ENCODE assay signal across 8 mouse cellular contexts in genomic region chr11:19026581-19027561, GRCm38 (mm10). TPM values are rescaled to one million over a fixed set of nuclear protein-coding genes. Genes with fewer than 3 reads are reported as not detected.
A peak's percentile ranks its signal among the peaks of the same experiment; 100 is the strongest.
DNase-seq lines count a peak whose midpoint lies in the region; ATAC-seq lines count a peak whose summit lies in the region.

No protein-coding gene starts in this region.

- H3K36me3 ChIP-seq in forebrain, embryonic 16.5 days (ENCODE audit: control insufficient read depth, insufficient read depth): no peaks in the 10 kb centered on the region
- no peaks in the 10 kb centered on the region for H3K36me3 ChIP-seq in hindbrain, embryonic 14.5 days (replicated peaks; ENCODE audit: control insufficient read depth, insufficient read depth)
- H3K36me3 ChIP-seq in liver, embryonic 15.5 days (replicated peaks): no peaks in the 10 kb centered on the region
- no peaks in the 10 kb centered on the region for H3K36me3 ChIP-seq in neural tube, embryonic 13.5 days

- no peaks in the 10 kb centered on the region for H3K9me3 ChIP-seq in forebrain, embryonic 16.5 days (ENCODE audit: control insufficient read depth, low read length)
- no peaks in the 10 kb centered on the region for H3K9me3 ChIP-seq in hindbrain, embryonic 14.5 days (ENCODE audit: control insufficient read depth, low read length)
- no peaks in the 10 kb centered on the region for H3K9me3 ChIP-seq in liver, embryonic 15.5 days (replicated peaks)
- no peaks in the 10 kb centered on the region for H3K9me3 ChIP-seq in neural tube, embryonic 13.5 days

- DNase-seq in kidney, adult 18-20 months: peak; percentile 58
- DNase-seq in kidney, adult 9 months: no peak
- DNase-seq in cerebellum, adult 11-12 months: peak; percentile 66
- DNase-seq in hindbrain, embryonic 14.5 days (ENCODE audit: low spot score): peak; percentile 67
- DNase-seq in natural killer cell, adult 2 months (ENCODE audit: low spot score in 2 of 2): no peak

- peak overlapping the region; percentile 57 for H3K9ac ChIP-seq in forebrain, embryonic 16.5 days (replicated peaks; ENCODE audit: low read depth, low read length)
- peak overlapping the region; percentile 77 for H3K9ac ChIP-seq in hindbrain, embryonic 14.5 days
- H3K9ac ChIP-seq in liver, embryonic 15.5 days: peak overlapping the region; percentile 30; the same call in 1 of the 2 replicates
- peak overlapping the region; percentile 83 for H3K9ac ChIP-seq in neural tube, embryonic 13.5 days

- H3K4me1 ChIP-seq in forebrain, embryonic 16.5 days (replicated peaks; ENCODE audit: control insufficient read depth, insufficient read depth, low read length): peaks cover 13% of the 10 kb centered on the region
- peaks cover 10% of the 10 kb centered on the region for H3K4me1 ChIP-seq in hindbrain, embryonic 14.5 days (replicated peaks; ENCODE audit: control insufficient read depth, insufficient read depth, low read length)
- 0 out of 2 replicates have a peak, but pooled peaks cover 11% of the 10 kb centered on the region for H3K4me1 ChIP-seq in liver, embryonic 15.5 days (replicated peaks)
- H3K4me1 ChIP-seq in neural tube, embryonic 13.5 days (replicated peaks): peaks cover 37% of the 10 kb centered on the region

- peak; percentile 86 for ATAC-seq in forebrain, embryonic 16.5 days
- ATAC-seq in hindbrain, embryonic 14.5 days (ENCODE audit: low FRiP score): peak; percentile 84
- ATAC-seq in liver, embryonic 15.5 days (ENCODE audit: insufficient read depth): peak; percentile 37; the same call in 1 of the 2 replicates
- peak; percentile 91 for ATAC-seq in neural tube, embryonic 13.5 days (ENCODE audit: low read depth)

- H3K27me3 ChIP-seq in forebrain, embryonic 16.5 days (replicated peaks; ENCODE audit: control insufficient read depth, insufficient read depth, low read length): peaks cover 30% of the 10 kb centered on the region
- H3K27me3 ChIP-seq in hindbrain, embryonic 14.5 days (ENCODE audit: control insufficient read depth, insufficient read depth, low read length): no peaks in the 10 kb centered on the region
- H3K27me3 ChIP-seq in liver, embryonic 15.5 days: peaks cover 41% of the 10 kb centered on the region
- no peaks in the 10 kb centered on the region; the same call in 1 of the 2 replicates for H3K27me3 ChIP-seq in neural tube, embryonic 13.5 days

- WGBS in forebrain, embryonic 16.5 days: under 1% methylated on average over 58 of the region's 58 CpGs
- WGBS in hindbrain, embryonic 14.5 days: under 1% methylated on average over 58 of the region's 58 CpGs
- under 1% methylated on average over 58 of the region's 58 CpGs for WGBS in liver, embryonic 15.5 days (ENCODE audit: insufficient replicate concordance)
- WGBS in neural tube, embryonic 13.5 days: under 1% methylated on average over 58 of the region's 58 CpGs

- peak overlapping the region; percentile 99 for H3K4me2 ChIP-seq in forebrain, embryonic 16.5 days (ENCODE audit: low read length)
- peak overlapping the region; percentile 87 for H3K4me2 ChIP-seq in hindbrain, embryonic 14.5 days (replicated peaks)
- peak overlapping the region; percentile 72 for H3K4me2 ChIP-seq in liver, embryonic 15.5 days
- H3K4me2 ChIP-seq in neural tube, embryonic 13.5 days: peak overlapping the region; percentile 93

- H3K4me3 ChIP-seq in forebrain, embryonic 16.5 days (replicated peaks; ENCODE audit: low read length): peak overlapping the region; percentile 57
- H3K4me3 ChIP-seq in hindbrain, embryonic 14.5 days (replicated peaks; ENCODE audit: low read length): peak overlapping the region; percentile 44
- peak overlapping the region; percentile 46 for H3K4me3 ChIP-seq in liver, embryonic 15.5 days (replicated peaks)
- H3K4me3 ChIP-seq in neural tube, embryonic 13.5 days: peak overlapping the region; percentile 53

- H3K27ac ChIP-seq in forebrain, embryonic 16.5 days (ENCODE audit: low read length): no peak overlapping the region
- peak overlapping the region; percentile 66 for H3K27ac ChIP-seq in hindbrain, embryonic 14.5 days
- no peak overlapping the region for H3K27ac ChIP-seq in liver, embryonic 15.5 days (replicated peaks)
- peak overlapping the region; percentile 86 for H3K27ac ChIP-seq in neural tube, embryonic 13.5 days (replicated peaks)

RNA-seq across cellular contexts. Expression of gene Meis1, which starts 8.1 kb away (rescaled TPM):
- polyA plus RNA-seq in forebrain, embryonic 16.5 days (2015; fragmentation: Nextera tagmentation; extraction: Ambion mirVana): 28.5 and 41.4 TPM in 2 replicates
- 171 and 178 TPM in 2 replicates for polyA plus RNA-seq in hindbrain, embryonic 14.5 days (2014; fragmentation: Nextera tagmentation; extraction: Ambion mirVana)
- 8.1 and 8.7 TPM in 2 replicates for polyA plus RNA-seq in liver, embryonic 15.5 days (2015; fragmentation: Nextera tagmentation; extraction: Ambion mirVana)
- 159 and 171 TPM in 2 replicates for polyA plus RNA-seq in neural tube, embryonic 13.5 days (2015; fragmentation: Nextera tagmentation; extraction: Ambion mirVana)

Comparison
In these comparisons a context has a peak if more than half of its experiments do, and no peak if none do; other contexts are left out.
1. DNase-seq: peak in kidney, adult 18-20 months (single experiment), cerebellum, adult 11-12 months (single experiment) and hindbrain, embryonic 14.5 days (single experiment); none in kidney, adult 9 months (single experiment) and natural killer cell, adult 2 months (0 of 2).
2. ATAC-seq: peak in every context shown above with its lines; median percentile 91 in neural tube, embryonic 13.5 days; 86 in forebrain, embryonic 16.5 days; 84 in hindbrain, embryonic 14.5 days; 37 in liver, embryonic 15.5 days.
3. H3K27ac ChIP-seq: peak in hindbrain, embryonic 14.5 days (single experiment) and neural tube, embryonic 13.5 days (single experiment); none in forebrain, embryonic 16.5 days (single experiment) and liver, embryonic 15.5 days (single experiment).
4. H3K9ac ChIP-seq: peak in every context shown above with its lines; median percentile 83 in neural tube, embryonic 13.5 days; 77 in hindbrain, embryonic 14.5 days; 57 in forebrain, embryonic 16.5 days; 30 in liver, embryonic 15.5 days.
5. Peak in every context shown above with its lines, with median percentiles within 50 percentile points of each other: H3K4me2 ChIP-seq and H3K4me3 ChIP-seq.